Mouse (Mus musculus): Measurements from ENCODE around the gene Defb23. TPM values are rescaled to one million over a fixed set of nuclear protein-coding genes. Genes with fewer than 3 reads are reported as not detected.

Defb23 gene
- polyA plus RNA-seq, 1 experiment from 2014 or later: not detected

GRCm38 (mm10) chr2:152472434-152472833 is 8.0 kb upstream of the Defb23 start:
- Histone ChIP-seq H3K4me2 (no peak overlapping the region), H3K9ac (no peak overlapping the region), H3K36me3 (no peaks in the 10 kb centered on the region), H3K9me3 (no peaks in the 10 kb centered on the region), H3K27me3 (replicated peaks) (peaks cover 10% of the 10 kb centered on the region; the same call in 1 of the 2 replicates), H3K27ac (replicated peaks) (no peak overlapping the region), H3K4me3 (no peak overlapping the region), H3K4me1 (no peaks in the 10 kb centered on the region)
- ATAC-seq (ENCODE audit: extremely low read depth, insufficient number of reproducible peaks, low FRiP score, low TSS enrichment): no peak
- WGBS: 17% methylated on average over 3 of the region's 3 CpGs

GRCm38 (mm10) chr2:152470973-152471372 is 6.6 kb upstream of the Defb23 start:
- Histone ChIP-seq H3K9ac (no peak overlapping the region), H3K36me3 (no peaks in the 10 kb centered on the region), H3K27ac (replicated peaks) (no peak overlapping the region), H3K4me1 (no peaks in the 10 kb centered on the region), H3K27me3 (replicated peaks) (peaks cover 6% of the 10 kb centered on the region; the same call in 1 of the 2 replicates), H3K9me3 (no peaks in the 10 kb centered on the region), H3K4me2 (no peak overlapping the region), H3K4me3 (no peak overlapping the region)
- no peak for ATAC-seq (ENCODE audit: extremely low read depth, insufficient number of reproducible peaks, low FRiP score, low TSS enrichment)
- 28% methylated on average over 7 of the region's 7 CpGs for WGBS

GRCm38 (mm10) chr2:152459241-152459640 is 5.2 kb downstream of the Defb23 start:
- no peak overlapping the region for H3K9ac ChIP-seq
- no peak overlapping the region for H3K4me3 ChIP-seq
- H3K27ac ChIP-seq (replicated peaks): no peak overlapping the region
- no peak overlapping the region for H3K4me2 ChIP-seq
- no peaks in the 10 kb centered on the region for H3K9me3 ChIP-seq
- no peak for ATAC-seq (ENCODE audit: extremely low read depth, insufficient number of reproducible peaks, low FRiP score, low TSS enrichment)
- H3K4me1 ChIP-seq: peaks cover 6% of the 10 kb centered on the region; the same call in 1 of the 2 replicates
- H3K36me3 ChIP-seq: no peaks in the 10 kb centered on the region
- WGBS: 47% methylated on average over 13 of the region's 13 CpGs
- peaks cover 7% of the 10 kb centered on the region; the same call in 1 of the 2 replicates for H3K27me3 ChIP-seq (replicated peaks)

- Histone ChIP-seq H3K27ac (replicated peaks) (no peak overlapping the region), H3K27me3 (replicated peaks) (no peaks in the 10 kb centered on the region), H3K4me1 (peaks cover 17% of the 10 kb centered on the region), H3K9me3 (no peaks in the 10 kb centered on the region), H3K4me3 (no peak overlapping the region), H3K4me2 (no peak overlapping the region), H3K36me3 (no peaks in the 10 kb centered on the region), H3K9ac (no peak overlapping the region)
- WGBS: 74% methylated on average over 4 of the region's 4 CpGs
- ATAC-seq (ENCODE audit: extremely low read depth, insufficient number of reproducible peaks, low FRiP score, low TSS enrichment): no peak
Observed at GRCm38 (mm10) chr2:152452101-152452781, 12.2 kb downstream of the Defb23 start.

GRCm38 (mm10) chr2:152450241-152450640 is 14.2 kb downstream of the Defb23 start:
- no peaks in the 10 kb centered on the region for H3K36me3 ChIP-seq
- H3K9me3 ChIP-seq: no peaks in the 10 kb centered on the region
- 5% methylated on average over 5 of the region's 5 CpGs for WGBS
- peaks cover 25% of the 10 kb centered on the region for H3K4me1 ChIP-seq
- H3K4me3 ChIP-seq: no peak overlapping the region
- no peak for ATAC-seq (ENCODE audit: extremely low read depth, insufficient number of reproducible peaks, low FRiP score, low TSS enrichment)
- H3K4me2 ChIP-seq: no peak overlapping the region
- H3K27ac ChIP-seq (replicated peaks): no peak overlapping the region
- H3K9ac ChIP-seq: no peak overlapping the region
- H3K27me3 ChIP-seq (replicated peaks): no peaks in the 10 kb centered on the region

GRCm38 (mm10) chr2:152447461-152447860 is 17.0 kb downstream of the Defb23 start:
- H3K4me3 ChIP-seq: no peak overlapping the region
- no peaks in the 10 kb centered on the region for H3K9me3 ChIP-seq
- no peak for ATAC-seq (ENCODE audit: extremely low read depth, insufficient number of reproducible peaks, low FRiP score, low TSS enrichment)
- H3K9ac ChIP-seq: no peak overlapping the region
- no peak overlapping the region for H3K27ac ChIP-seq (replicated peaks)
- H3K4me1 ChIP-seq: peaks cover 25% of the 10 kb centered on the region
- no peaks in the 10 kb centered on the region for H3K27me3 ChIP-seq (replicated peaks)
- no peak overlapping the region for H3K4me2 ChIP-seq
- H3K36me3 ChIP-seq: no peaks in the 10 kb centered on the region
- WGBS: 16% methylated on average over 5 of the region's 5 CpGs

- no peak overlapping the region for H3K27ac ChIP-seq (replicated peaks)
- no peak overlapping the region for H3K4me3 ChIP-seq
- H3K4me2 ChIP-seq: no peak overlapping the region
- peaks cover 25% of the 10 kb centered on the region for H3K4me1 ChIP-seq
- H3K9me3 ChIP-seq: no peaks in the 10 kb centered on the region
- H3K27me3 ChIP-seq (replicated peaks): no peaks in the 10 kb centered on the region
- WGBS: 29% methylated on average over 2 of the region's 2 CpGs
- H3K36me3 ChIP-seq: no peaks in the 10 kb centered on the region
- H3K9ac ChIP-seq: no peak overlapping the region
- ATAC-seq (ENCODE audit: extremely low read depth, insufficient number of reproducible peaks, low FRiP score, low TSS enrichment): no peak
Observed at GRCm38 (mm10) chr2:152446642-152447041, 17.8 kb downstream of the Defb23 start.

- H3K27ac ChIP-seq (replicated peaks): no peak overlapping the region
- no peak overlapping the region for H3K4me3 ChIP-seq
- H3K4me1 ChIP-seq: peaks cover 25% of the 10 kb centered on the region
- WGBS: 74% methylated on average over 8 of the region's 8 CpGs
- H3K27me3 ChIP-seq (replicated peaks): no peaks in the 10 kb centered on the region
- no peaks in the 10 kb centered on the region for H3K9me3 ChIP-seq
- no peak overlapping the region for H3K4me2 ChIP-seq
- no peak for ATAC-seq (ENCODE audit: extremely low read depth, insufficient number of reproducible peaks, low FRiP score, low TSS enrichment)
- H3K9ac ChIP-seq: no peak overlapping the region
- no peaks in the 10 kb centered on the region for H3K36me3 ChIP-seq
Observed at GRCm38 (mm10) chr2:152443281-152443680, 21.1 kb downstream of the Defb23 start.

GRCm38 (mm10) chr2:152442322-152442721 is 22.1 kb downstream of the Defb23 start:
- H3K9ac ChIP-seq: no peak overlapping the region
- 81% methylated on average over 4 of the region's 4 CpGs for WGBS
- no peaks in the 10 kb centered on the region for H3K9me3 ChIP-seq
- H3K27me3 ChIP-seq (replicated peaks): no peaks in the 10 kb centered on the region
- no peaks in the 10 kb centered on the region for H3K36me3 ChIP-seq
- ATAC-seq (ENCODE audit: extremely low read depth, insufficient number of reproducible peaks, low FRiP score, low TSS enrichment): no peak
- H3K4me2 ChIP-seq: no peak overlapping the region
- H3K4me3 ChIP-seq: no peak overlapping the region
- H3K4me1 ChIP-seq: peaks cover 18% of the 10 kb centered on the region
- no peak overlapping the region for H3K27ac ChIP-seq (replicated peaks)

GRCm38 (mm10) chr2:152439833-152440232 is 24.6 kb downstream of the Defb23 start:
- Histone ChIP-seq H3K9me3 (no peaks in the 10 kb centered on the region), H3K27ac (replicated peaks) (no peak overlapping the region), H3K4me1 (peaks cover 28% of the 10 kb centered on the region), H3K36me3 (no peaks in the 10 kb centered on the region), H3K27me3 (replicated peaks) (no peaks in the 10 kb centered on the region), H3K4me2 (no peak overlapping the region), H3K4me3 (no peak overlapping the region), H3K9ac (no peak overlapping the region)
- ATAC-seq (ENCODE audit: extremely low read depth, insufficient number of reproducible peaks, low FRiP score, low TSS enrichment): no peak
- WGBS: 80% methylated on average over 2 of the region's 2 CpGs

- no peak overlapping the region for H3K9ac ChIP-seq
- H3K4me1 ChIP-seq: peaks cover 24% of the 10 kb centered on the region
- WGBS: 81% methylated on average over 1 of the region's 1 CpGs
- no peak overlapping the region for H3K4me3 ChIP-seq
- H3K4me2 ChIP-seq: no peak overlapping the region
- no peaks in the 10 kb centered on the region for H3K27me3 ChIP-seq (replicated peaks)
- ATAC-seq (ENCODE audit: extremely low read depth, insufficient number of reproducible peaks, low FRiP score, low TSS enrichment): no peak
- H3K36me3 ChIP-seq: no peaks in the 10 kb centered on the region
- no peak overlapping the region for H3K27ac ChIP-seq (replicated peaks)
- no peaks in the 10 kb centered on the region for H3K9me3 ChIP-seq
Observed at GRCm38 (mm10) chr2:152438963-152439362, 25.5 kb downstream of the Defb23 start.
